Mouse (Mus musculus): ENCODE data around the gene Gm21961.
"Not testable (repeated sequence)": the region's sequence is repeated elsewhere in the genome, so short reads cannot be mapped to it uniquely, and the experiment has no call there.

The Gm21961 gene

GRCm38 (mm10) chr15:65014804-65015203 is at the start of gene Gm21961:
Gene Gm21961, minus strand, starts transcription at chr15:65014904.
- DNase-seq (ENCODE audit: low read depth, low spot score), result no peak

GRCm38 (mm10) chr15:65041999-65042398 is 27.3 kb upstream of the Gm21961 start:
- DNase-seq (ENCODE audit: low read depth, low spot score), result no peak

GRCm38 (mm10) chr15:65039216-65039615 is 24.5 kb upstream of the Gm21961 start:
- not testable (repeated sequence) for DNase-seq (ENCODE audit: low read depth, low spot score)

- no peak for DNase-seq (ENCODE audit: low read depth, low spot score)
Measured at GRCm38 (mm10) chr15:65017971-65018370, 3.3 kb upstream of the Gm21961 start.

- DNase-seq (ENCODE audit: low read depth, low spot score), result no peak
Measured at GRCm38 (mm10) chr15:65006177-65006576, 8.5 kb downstream of the Gm21961 start.

- DNase-seq (ENCODE audit: low read depth, low spot score), result no peak
Measured at GRCm38 (mm10) chr15:64994498-64994897, 20.2 kb downstream of the Gm21961 start.

GRCm38 (mm10) chr15:64979976-64980375 is 34.7 kb downstream of the Gm21961 start:
- DNase-seq (ENCODE audit: low read depth, low spot score), result no peak

GRCm38 (mm10) chr15:64976044-64976805 is 38.5 kb downstream of the Gm21961 start:
- DNase-seq (ENCODE audit: low read depth, low spot score), result no peak

Measured in A20 (cell line).